In genomic region chr4:150340796-150341525, GRCm38 (mm10) we compare ENCODE assay signal across 20 mouse cellular contexts. TPM values are rescaled to one million over a fixed set of nuclear protein-coding genes. Genes with fewer than 3 reads are reported as not detected.
DNase-seq lines count a peak whose midpoint lies in the region; ATAC-seq and TF ChIP-seq lines count a peak whose summit lies in the region.
"Had no signal": no experiment of that assay in that cellular context is flagged by ENCODE, and none has a peak within 500 bp of the region (broad histone marks: within the 10 kb centered on the region; RNA-seq: fewer than 3 reads in every experiment).

No protein-coding gene starts in this region.

- 79% methylated on average over 6 of the region's 6 CpGs for WGBS in intestine, embryonic 14.5 days
- 81% methylated on average over 6 of the region's 6 CpGs for WGBS in intestine, embryonic 15.5 days

- no peak for ATAC-seq in intestine, embryonic 14.5 days (replicated peaks; ENCODE audit: low FRiP score, low TSS enrichment, low read depth)
- no peak for ATAC-seq in intestine, embryonic 15.5 days
- no peak for ATAC-seq in Patski
- peak; percentile 88 for ATAC-seq in granulocyte monocyte progenitor cell, adult 5-6 weeks (replicated peaks; ENCODE audit: poor library complexity, severe bottlenecking)
- ATAC-seq: forebrain, embryonic 14.5 days had no signal

- no peak overlapping the region for H3K4me2 ChIP-seq in intestine, embryonic 14.5 days (ENCODE audit: low read length)
- H3K4me2 ChIP-seq in intestine, embryonic 15.5 days (replicated peaks): no peak overlapping the region
- H3K4me2 ChIP-seq: heart, embryonic 12.5 days; hindbrain, embryonic 15.5 days had no signal

- no peaks in the 10 kb centered on the region for H3K9me3 ChIP-seq in intestine, embryonic 14.5 days (ENCODE audit: control insufficient read depth, low read length)
- no peaks in the 10 kb centered on the region for H3K9me3 ChIP-seq in intestine, embryonic 15.5 days
- H3K9me3 ChIP-seq: embryonic facial prominence, embryonic 10.5 days; forebrain, embryonic 10.5 days; heart, embryonic 12.5 days; hindbrain, embryonic 15.5 days had no signal

- peaks cover 4% of the 10 kb centered on the region for H3K4me1 ChIP-seq in intestine, embryonic 14.5 days (replicated peaks; ENCODE audit: control insufficient read depth, insufficient read depth, low read length)
- H3K4me1 ChIP-seq in intestine, embryonic 15.5 days (replicated peaks): peaks cover 2% of the 10 kb centered on the region; the same call in 1 of the 2 replicates

- H3K27me3 ChIP-seq in intestine, embryonic 14.5 days (replicated peaks; ENCODE audit: control insufficient read depth, insufficient read depth, low read length): no peaks in the 10 kb centered on the region
- H3K27me3 ChIP-seq in intestine, embryonic 15.5 days (replicated peaks): no peaks in the 10 kb centered on the region
- no peaks in the 10 kb centered on the region for H3K27me3 ChIP-seq in Patski
- H3K27me3 ChIP-seq: CH12.LX; heart, embryonic 12.5 days; hindbrain, embryonic 15.5 days had no signal

- peak; percentile 44 for DNase-seq in intestine, embryonic 14.5 days (ENCODE audit: low spot score)
- peak; percentile 17 for DNase-seq in Patski (ENCODE audit: low read depth, low spot score)
- DNase-seq in frontal cortex, adult 2 months (ENCODE audit: extremely low spot score in 1 of 2, low spot score in 1 of 2): no peak
- DNase-seq in spleen, postnatal 14 days (ENCODE audit: low spot score in 2 of 2): no peak
- DNase-seq in thymus, postnatal 0 days (ENCODE audit: low spot score): no peak
- DNase-seq: adrenal gland, adult 8-10 months; cerebellum, adult 18-20 months; cerebellum, adult 9-11 months; cerebellum, postnatal 36 days; gastrocnemius, postnatal 36 days; heart, adult 2 months; heart, postnatal 36 days had no signal

- CTCF ChIA-PET in Patski (lab: Charles Lee): interaction anchor here (1.1 to 1.4 kb wide), 3 partner anchors 13 to 125 kb away, joined by 3 to 4 read pairs (median 3); no protein-coding TSS in a partner anchor

- in situ Hi-C loops in Patski (cut with MboI; ENCODE audit: low pct_unique_long_range_greater_than_20kb): loop anchor here (5.0 kb wide), 1 partner anchor 84 kb away; no protein-coding TSS in a partner anchor

- no peak overlapping the region for H3K4me3 ChIP-seq in intestine, embryonic 14.5 days (ENCODE audit: low read depth, low read length)
- H3K4me3 ChIP-seq in intestine, embryonic 15.5 days (replicated peaks): no peak overlapping the region
- H3K4me3 ChIP-seq: embryonic facial prominence, embryonic 10.5 days; forebrain, embryonic 10.5 days; heart, adult 2 months; heart, embryonic 12.5 days; hindbrain, embryonic 15.5 days had no signal

- H3K27ac ChIP-seq in intestine, embryonic 14.5 days (ENCODE audit: low read depth): no peak overlapping the region
- H3K27ac ChIP-seq in intestine, embryonic 15.5 days: no peak overlapping the region
- H3K27ac ChIP-seq: embryonic facial prominence, embryonic 10.5 days; forebrain, embryonic 10.5 days; heart, adult 2 months; hindbrain, embryonic 15.5 days had no signal

- H3K36me3 ChIP-seq in intestine, embryonic 14.5 days (ENCODE audit: control insufficient read depth, insufficient read depth, low read length): no peaks in the 10 kb centered on the region
- H3K36me3 ChIP-seq in intestine, embryonic 15.5 days: no peaks in the 10 kb centered on the region
- H3K36me3 ChIP-seq: hindbrain, embryonic 15.5 days had no signal

- POLR2A ChIA-PET in Patski (lab: Charles Lee): no interaction called here

- H3K9ac ChIP-seq in intestine, embryonic 14.5 days (ENCODE audit: low read length): no peak overlapping the region
- H3K9ac ChIP-seq in intestine, embryonic 15.5 days: no peak overlapping the region
- H3K9ac ChIP-seq: heart, embryonic 12.5 days; hindbrain, embryonic 15.5 days had no signal

- TF ChIP-seq CTCF in Patski (IDR thresholded peaks at IDR 0.05): no peak

RNA-seq across cellular contexts. Expression of gene Rere, which starts 59.5 kb away (rescaled TPM):
- polyA plus RNA-seq in intestine, embryonic 14.5 days (2014; fragmentation: Nextera tagmentation; extraction: Ambion mirVana): 38.0 and 38.1 TPM in 2 replicates
- 25.6 and 28.4 TPM in 2 replicates for polyA plus RNA-seq in intestine, embryonic 15.5 days (2015; fragmentation: Nextera tagmentation; extraction: Ambion mirVana)
- polyA plus RNA-seq in Patski (2021): 155 TPM
- 78.8 and 90.6 TPM in 2 replicates for total RNA-seq in granulocyte monocyte progenitor cell, adult 5-6 weeks (2014; fragmentation: Nextera tagmentation)
- 11.8 and 22.7 TPM in 2 replicates for total RNA-seq in granulocyte monocyte progenitor cell, adult 5-6 weeks (2017)
- 64.4 and 66.1 TPM in 2 replicates for polyA plus RNA-seq in frontal cortex, adult 2 months (2012; rRNA removed)
- polyA plus RNA-seq in thymus, postnatal 0 days (2015; fragmentation: Nextera tagmentation; extraction: Ambion mirVana): 9.8 and 13.6 TPM in 2 replicates

Comparison
In these comparisons a context has a peak if more than half of its experiments do, and no peak if none do; other contexts are left out.
1. DNase-seq: peak in intestine, embryonic 14.5 days (single experiment) and Patski (single experiment); none in frontal cortex, adult 2 months (0 of 2), spleen, postnatal 14 days (0 of 2) and thymus, postnatal 0 days (single experiment).